Mouse (Mus musculus): Measurements from ENCODE around the gene Lrrc14b. TPM values are rescaled to one million over a fixed set of nuclear protein-coding genes. Genes with fewer than 3 reads are reported as not detected.

Lrrc14b gene
- total and polyA plus RNA-seq, 2 experiments, result 0.18 to 0.54 TPM

DNA sequence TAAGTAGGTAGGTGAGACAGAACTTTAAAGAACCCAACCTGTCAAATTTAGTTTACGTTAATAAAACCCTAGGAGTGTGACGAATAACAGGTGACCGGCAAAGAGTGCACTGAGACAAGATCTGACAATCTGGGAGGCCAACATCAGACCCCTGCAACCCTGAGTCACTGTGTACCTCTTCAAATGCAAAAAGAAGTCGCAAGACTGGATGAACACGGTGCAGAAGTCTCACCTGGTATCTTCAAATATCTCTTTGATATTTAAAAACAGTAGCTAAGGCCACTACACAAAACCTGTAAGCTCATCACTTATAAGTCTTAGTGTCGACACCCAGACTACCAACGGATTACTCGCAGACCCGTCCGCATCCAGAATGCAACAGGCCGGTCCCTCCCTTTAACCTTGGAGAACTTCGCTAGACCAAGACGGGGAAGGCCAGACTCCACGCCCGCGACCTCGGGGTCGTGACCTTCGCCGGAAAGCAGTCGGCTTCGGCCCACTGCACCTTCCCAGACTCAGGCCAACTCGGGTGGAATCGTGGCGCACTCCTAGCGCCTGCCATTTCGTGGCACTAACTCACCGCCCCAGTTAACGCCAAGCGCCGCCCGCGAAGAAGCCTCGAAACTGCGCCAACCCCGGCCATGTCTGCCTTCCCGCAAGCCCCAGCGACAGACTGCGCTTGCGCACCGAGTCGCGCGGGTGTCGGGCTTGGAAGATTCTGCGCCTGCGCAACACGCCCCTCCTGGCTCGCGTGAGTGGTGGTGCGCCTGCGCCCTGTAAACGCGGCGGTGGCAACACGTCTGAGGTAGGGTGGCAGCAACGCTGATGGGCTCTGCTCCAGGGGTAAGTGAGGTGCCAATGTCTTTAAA is 14.0 kb downstream of the Lrrc14b start, which contains the start of the genes Sdha and Ccdc127:
Sdha (minus strand) TSS at position 715 of the 869 bp plus-strand sequence.
Ccdc127 (plus strand) TSS at position 744 of the 869 bp plus-strand sequence.
- under 1% methylated on average over 57 of the region's 57 CpGs for WGBS
- no peaks in the 10 kb centered on the region for H3K79me2 ChIP-seq (ENCODE audit: control insufficient read depth, insufficient read depth, low read length)

DNA sequence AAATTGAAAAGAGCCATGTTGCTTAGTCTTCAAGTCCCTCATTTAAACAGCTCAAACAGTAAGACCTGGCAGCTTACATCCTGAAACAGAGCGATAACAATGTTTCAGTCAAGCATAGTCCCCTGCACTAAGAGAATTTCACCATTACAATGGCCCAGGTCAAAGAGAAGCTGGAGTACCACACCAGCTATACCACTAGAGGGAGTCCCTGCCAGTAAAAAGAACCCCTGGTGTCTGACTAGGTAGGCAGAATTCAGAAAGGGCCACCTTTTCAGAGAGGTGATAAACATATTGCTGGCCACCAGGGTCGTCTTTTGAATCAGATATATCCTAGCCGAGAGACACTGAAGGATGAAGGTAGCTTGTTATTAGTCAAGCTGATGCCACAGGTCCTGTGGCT is 22.8 kb downstream of the Lrrc14b start:
- H3K4me3 ChIP-seq (ENCODE audit: insufficient read depth, low read depth, low read length), result no peak overlapping the region
- no peaks in the 10 kb centered on the region; the same call in 1 of the 2 replicates for H3K79me2 ChIP-seq (ENCODE audit: control insufficient read depth, insufficient read depth, low read length)
- H3K27ac ChIP-seq (replicated peaks; ENCODE audit: insufficient read depth, low read depth, low read length), result no peak overlapping the region
- DNase-seq (ENCODE audit: extremely low read depth, low read depth, low spot score), result peak; percentile 43
- H3K27me3 ChIP-seq (ENCODE audit: control insufficient read depth, insufficient read depth, low read length), result no peaks in the 10 kb centered on the region
- WGBS, result 44% methylated on average over 3 of the region's 3 CpGs
- TF ChIP-seq CTCF (IDR thresholded peaks at IDR 0.05; ENCODE audit: low read depth, low read length) (peak; percentile 15; the same call in 1 of the 2 replicates), POLR2A (IDR thresholded peaks at IDR 0.05; ENCODE audit: extremely low read depth, insufficient read depth, low read length) (no peak)
- peaks cover 2% of the 10 kb centered on the region; the same call in 1 of the 2 replicates for H3K4me1 ChIP-seq (ENCODE audit: control insufficient read depth, insufficient read depth, low read length)
- H3K36me3 ChIP-seq (ENCODE audit: control insufficient read depth, insufficient read depth, low read length), result peaks cover 71% of the 10 kb centered on the region
- no peak overlapping the region for H3K9ac ChIP-seq (ENCODE audit: low read depth, low read length)

More for the DNA sequence above, 14.0 kb downstream of the Lrrc14b start, which contains the start of the genes Sdha and Ccdc127:
- DNase-seq (ENCODE audit: extremely low read depth, low read depth, low spot score), result peak; percentile 86
- Histone ChIP-seq H3K27me3 (ENCODE audit: control insufficient read depth, insufficient read depth, low read length) (no peaks in the 10 kb centered on the region), H3K9ac (ENCODE audit: low read depth, low read length) (peak within 1 kb of the TSS; percentile 94), H3K4me3 (ENCODE audit: insufficient read depth, low read depth, low read length) (peak within 1 kb of the TSS; percentile 77), H3K36me3 (ENCODE audit: control insufficient read depth, insufficient read depth, low read length) (peaks cover 11% of the 10 kb centered on the region), H3K27ac (replicated peaks; ENCODE audit: insufficient read depth, low read depth, low read length) (peak within 1 kb of the TSS; percentile 90), H3K4me1 (ENCODE audit: control insufficient read depth, insufficient read depth, low read length) (peaks cover 7% of the 10 kb centered on the region; the same call in 1 of the 2 replicates)
- peak; percentile 91 for TF ChIP-seq POLR2A (IDR thresholded peaks at IDR 0.05; ENCODE audit: extremely low read depth, insufficient read depth, low read length)
- TF ChIP-seq CTCF (IDR thresholded peaks at IDR 0.05; ENCODE audit: low read depth, low read length), result no peak

DNA sequence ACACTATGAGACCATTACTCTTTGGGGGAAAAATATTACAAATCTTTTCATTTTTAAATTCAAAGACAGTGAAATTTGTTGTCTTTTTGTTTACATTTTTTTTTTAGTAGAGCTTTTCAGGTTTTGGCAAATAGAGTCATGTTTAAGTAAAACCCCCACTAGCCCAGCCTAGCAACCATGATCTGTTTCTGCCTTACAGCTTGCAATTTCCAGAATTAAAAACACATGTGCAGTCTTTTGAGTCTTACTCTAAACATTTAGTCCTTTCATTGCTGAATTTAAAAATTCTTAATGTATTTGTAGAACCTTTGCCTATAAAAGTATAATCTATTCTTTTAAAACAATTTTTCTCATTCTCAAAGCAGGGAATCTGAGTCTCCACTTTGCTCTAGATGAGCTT is 34.5 kb downstream of the Lrrc14b start:
- H3K9ac ChIP-seq (ENCODE audit: low read depth, low read length), result no peak overlapping the region
- peaks cover 70% of the 10 kb centered on the region for H3K36me3 ChIP-seq (ENCODE audit: control insufficient read depth, insufficient read depth, low read length)
- no peak overlapping the region for H3K4me3 ChIP-seq (ENCODE audit: insufficient read depth, low read depth, low read length)
- no peaks in the 10 kb centered on the region for H3K27me3 ChIP-seq (ENCODE audit: control insufficient read depth, insufficient read depth, low read length)
- no peak for DNase-seq (ENCODE audit: extremely low read depth, low read depth, low spot score)
- no peaks in the 10 kb centered on the region for H3K4me1 ChIP-seq (ENCODE audit: control insufficient read depth, insufficient read depth, low read length)
- H3K79me2 ChIP-seq (ENCODE audit: control insufficient read depth, insufficient read depth, low read length), result peaks cover 4% of the 10 kb centered on the region; the same call in 1 of the 2 replicates
- TF ChIP-seq POLR2A (IDR thresholded peaks at IDR 0.05; ENCODE audit: extremely low read depth, insufficient read depth, low read length) (no peak), CTCF (IDR thresholded peaks at IDR 0.05; ENCODE audit: low read depth, low read length) (no peak)
- H3K27ac ChIP-seq (replicated peaks; ENCODE audit: insufficient read depth, low read depth, low read length), result no peak overlapping the region

DNA sequence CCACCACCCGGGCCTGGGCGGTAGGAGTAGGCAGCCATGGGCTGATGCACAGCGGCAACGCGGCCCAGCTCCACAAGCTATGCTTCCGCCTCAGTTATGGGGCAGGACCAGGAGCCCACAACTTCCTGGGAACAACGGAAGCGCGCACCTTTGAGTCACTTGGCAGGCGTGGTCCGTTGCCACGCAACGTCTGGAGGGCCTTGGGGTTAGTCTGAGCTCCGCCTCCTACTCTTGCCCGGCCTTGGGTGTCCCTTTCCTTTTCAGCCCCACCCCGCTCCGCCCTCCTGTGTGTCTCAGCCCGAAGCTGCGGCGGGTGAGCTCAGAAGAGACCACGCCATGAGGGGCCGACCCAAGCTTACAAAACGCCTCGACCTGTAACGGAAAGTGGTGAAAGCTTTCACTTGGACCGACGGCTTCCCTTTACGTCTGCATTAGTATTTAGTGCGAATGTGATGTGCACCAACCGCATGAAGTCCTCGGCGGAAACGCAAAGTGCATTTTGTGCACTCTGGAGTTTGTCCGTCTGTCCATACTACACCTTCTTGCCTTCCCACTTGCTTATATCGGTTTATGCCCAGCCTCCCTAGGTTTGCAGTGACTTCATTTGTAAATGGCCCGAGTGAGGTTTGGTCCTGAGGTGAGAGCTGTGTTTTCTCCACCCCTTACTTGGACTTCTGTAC is 46.5 kb downstream of the Lrrc14b start, which contains the start of gene Pdcd6:
Pdcd6 (minus strand) TSS at position 411 of the 680 bp plus-strand sequence.
- WGBS, result under 1% methylated on average over 36 of the region's 36 CpGs

DNA sequence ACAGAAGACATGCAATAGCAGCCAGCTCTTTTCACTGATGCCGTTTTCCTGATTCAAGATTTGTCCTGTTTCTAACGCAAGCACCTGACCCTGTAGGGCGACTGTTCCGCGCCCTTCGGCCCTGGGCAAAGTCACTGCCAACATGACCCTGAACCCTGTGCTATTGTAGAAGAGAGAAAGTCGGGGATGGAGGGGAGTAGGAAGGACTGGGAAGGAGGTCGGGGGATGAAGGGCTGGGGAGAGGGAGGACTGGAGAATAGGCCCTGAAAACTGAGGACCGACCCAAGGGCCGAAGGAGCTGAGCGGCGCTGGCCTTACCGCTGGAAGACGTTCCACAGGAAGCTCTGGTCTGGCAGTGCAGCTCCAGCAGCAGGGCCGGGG is 47.0 kb downstream of the Lrrc14b start:
- peaks cover 27% of the 10 kb centered on the region for H3K36me3 ChIP-seq (ENCODE audit: control insufficient read depth, insufficient read depth, low read length)
- peak; percentile 82 for DNase-seq (ENCODE audit: extremely low read depth, low read depth, low spot score)
- peak overlapping the region; percentile 88 for H3K4me3 ChIP-seq (ENCODE audit: insufficient read depth, low read depth, low read length)
- peaks cover 2% of the 10 kb centered on the region; the same call in 1 of the 2 replicates for H3K79me2 ChIP-seq (ENCODE audit: control insufficient read depth, insufficient read depth, low read length)
- peak overlapping the region; percentile 90 for H3K9ac ChIP-seq (ENCODE audit: low read depth, low read length)
- H3K4me1 ChIP-seq (ENCODE audit: control insufficient read depth, insufficient read depth, low read length), result peaks cover 3% of the 10 kb centered on the region
- no peak for TF ChIP-seq CTCF (IDR thresholded peaks at IDR 0.05; ENCODE audit: low read depth, low read length)
- peak overlapping the region; percentile 90 for H3K27ac ChIP-seq (replicated peaks; ENCODE audit: insufficient read depth, low read depth, low read length)
- WGBS, result under 1% methylated on average over 15 of the region's 15 CpGs
- H3K27me3 ChIP-seq (ENCODE audit: control insufficient read depth, insufficient read depth, low read length), result no peaks in the 10 kb centered on the region

More for the DNA sequence above, 46.5 kb downstream of the Lrrc14b start, which contains the start of gene Pdcd6:
- TF ChIP-seq CTCF (IDR thresholded peaks at IDR 0.05; ENCODE audit: low read depth, low read length) (no peak), POLR2A (IDR thresholded peaks at IDR 0.05; ENCODE audit: extremely low read depth, insufficient read depth, low read length) (peak; percentile 74)
- Histone ChIP-seq H3K4me1 (ENCODE audit: control insufficient read depth, insufficient read depth, low read length) (peaks cover 3% of the 10 kb centered on the region), H3K9ac (ENCODE audit: low read depth, low read length) (peak within 1 kb of the TSS; percentile 90), H3K36me3 (ENCODE audit: control insufficient read depth, insufficient read depth, low read length) (peaks cover 30% of the 10 kb centered on the region), H3K27ac (replicated peaks; ENCODE audit: insufficient read depth, low read depth, low read length) (peak within 1 kb of the TSS; percentile 90), H3K27me3 (ENCODE audit: control insufficient read depth, insufficient read depth, low read length) (no peaks in the 10 kb centered on the region), H3K4me3 (ENCODE audit: insufficient read depth, low read depth, low read length) (peak within 1 kb of the TSS; percentile 88), H3K79me2 (ENCODE audit: control insufficient read depth, insufficient read depth, low read length) (peaks cover 2% of the 10 kb centered on the region; the same call in 1 of the 2 replicates)
- peak; percentile 96 for DNase-seq (ENCODE audit: extremely low read depth, low read depth, low spot score)
